Mouse (Mus musculus) CD4-positive, CD25-positive, alpha-beta regulatory T cell, adult 2 months (primary cell): ENCODE measurements around the gene Iscu.

Source experiments
- DNase-seq: peaks from one replicate; pipeline ENCODE4 v3.0.0-alpha.2; 2012; ENCODE audit warnings: low read depth, low spot score

Iscu gene

GRCm38 (mm10) chr5:113772450-113772895, at the start of gene Iscu, which contains the start of gene Sart3:
Gene Iscu (plus strand): TSS chr5:113772748.
Gene Sart3 (minus strand): TSS chr5:113772510.
- peak; percentile 99 for DNase-seq

- no peak for DNase-seq
Observed at GRCm38 (mm10) chr5:113723567-113724237, 48.8 kb upstream of the Iscu start.

- peak; percentile 88 for DNase-seq
Observed at GRCm38 (mm10) chr5:113724446-113724845, 48.1 kb upstream of the Iscu start, which contains the start of gene 1700069L16Rik. Gene 1700069L16Rik (minus strand): TSS chr5:113724772.

GRCm38 (mm10) chr5:113725417-113725816, 47.1 kb upstream of the Iscu start:
- no peak for DNase-seq

- DNase-seq: no peak
Observed at GRCm38 (mm10) chr5:113726618-113727017, 45.9 kb upstream of the Iscu start.

- DNase-seq: no peak
Observed at GRCm38 (mm10) chr5:113727238-113727637, 45.3 kb upstream of the Iscu start.

GRCm38 (mm10) chr5:113728011-113728410, 44.5 kb upstream of the Iscu start:
- no peak for DNase-seq

GRCm38 (mm10) chr5:113728691-113729090, 43.9 kb upstream of the Iscu start:
- no peak for DNase-seq

- DNase-seq: no peak
Observed at GRCm38 (mm10) chr5:113730641-113731121, 41.9 kb upstream of the Iscu start.

GRCm38 (mm10) chr5:113731174-113731573, 41.4 kb upstream of the Iscu start:
- no peak for DNase-seq

- DNase-seq: peak; percentile 73
Observed at GRCm38 (mm10) chr5:113732182-113732581, 40.4 kb upstream of the Iscu start.

- peak; percentile 27 for DNase-seq
Observed at GRCm38 (mm10) chr5:113734376-113734775, 38.2 kb upstream of the Iscu start.

GRCm38 (mm10) chr5:113735023-113735344, 37.6 kb upstream of the Iscu start:
- no peak for DNase-seq

GRCm38 (mm10) chr5:113735345-113736112, 37.0 kb upstream of the Iscu start, which contains the start of gene Ficd:
Gene Ficd (plus strand): TSS chr5:113735803.
- DNase-seq: peak; percentile 98

- no peak for DNase-seq
Observed at GRCm38 (mm10) chr5:113736113-113736502, 36.4 kb upstream of the Iscu start.

- DNase-seq: peak; percentile 17
Observed at GRCm38 (mm10) chr5:113736522-113737164, 35.9 kb upstream of the Iscu start.

- DNase-seq: no peak
Observed at GRCm38 (mm10) chr5:113737607-113738237, 34.8 kb upstream of the Iscu start.

GRCm38 (mm10) chr5:113747629-113748028, 24.9 kb upstream of the Iscu start:
- DNase-seq: no peak

- no peak for DNase-seq
Observed at GRCm38 (mm10) chr5:113748556-113749331, 23.8 kb upstream of the Iscu start.

- DNase-seq: no peak
Observed at GRCm38 (mm10) chr5:113751521-113752157, 20.9 kb upstream of the Iscu start.
